26 mouse cellular contexts compared by ENCODE assay signal in genomic region chr9:50522574-50522973, GRCm38 (mm10). TPM values are rescaled to one million over a fixed set of nuclear protein-coding genes. Genes with fewer than 3 reads are reported as not detected.
"Had no signal": no experiment of that assay in that cellular context is flagged by ENCODE, and none has a peak within 500 bp of the region (broad histone marks: within the 10 kb centered on the region; RNA-seq: fewer than 3 reads in every experiment).

No protein-coding gene starts in this region.

- ATAC-seq: inflammation-experienced regulatory T-cells, adult 6 months; intestine, embryonic 16.5 days; liver, postnatal 0 days; midbrain, embryonic 13.5 days had no signal

- H3K4me2 ChIP-seq: limb, embryonic 12.5 days; limb, embryonic 15.5 days; liver, embryonic 11.5 days; lung, embryonic 15.5 days; midbrain, embryonic 13.5 days had no signal

- H3K27ac ChIP-seq: kidney, postnatal 0 days; left cerebral cortex, adult 2 months; limb, embryonic 12.5 days; limb, embryonic 15.5 days; liver, embryonic 14.5 days; lung, embryonic 15.5 days; midbrain, embryonic 13.5 days had no signal

- H3K4me3 ChIP-seq: left cerebral cortex, adult 2 months; limb, embryonic 12.5 days; limb, embryonic 15.5 days; lung, embryonic 15.5 days; midbrain, embryonic 13.5 days had no signal

- DNase-seq: kidney, adult 2 months; kidney, postnatal 36 days; layer of hippocampus, postnatal 36 days; liver, postnatal 0 days; right cerebral cortex, adult 18-20 months; right cerebral cortex, postnatal 25 days; thymus, postnatal 25 days had no signal

- H3K9ac ChIP-seq: limb, embryonic 12.5 days; limb, embryonic 15.5 days; liver, embryonic 14.5 days; liver, postnatal 0 days; lung, embryonic 15.5 days; midbrain, embryonic 13.5 days had no signal

- H3K27me3 ChIP-seq: limb, embryonic 12.5 days; limb, embryonic 15.5 days; lung, embryonic 15.5 days; midbrain, embryonic 13.5 days had no signal

- H3K9me3 ChIP-seq: limb, embryonic 12.5 days; limb, embryonic 15.5 days; lung, embryonic 15.5 days; midbrain, embryonic 13.5 days had no signal

RNA-seq across cellular contexts. Expression of gene Plet1, which starts 28.2 kb away (rescaled TPM):
- total RNA-seq: layer of hippocampus, postnatal 36 days; left cerebral cortex, adult 2 months; left cerebral cortex, postnatal 10 days; left cerebral cortex, postnatal 36 days had no signal
- polyA plus RNA-seq: inflammation-experienced regulatory T-cells, adult 6 months had no signal

RNA-seq across cellular contexts. Expression of gene Tex12, which starts 38.6 kb away (rescaled TPM):
- total RNA-seq: layer of hippocampus, adult 8-10 months; layer of hippocampus, postnatal 10 days; layer of hippocampus, postnatal 36 days; left cerebral cortex, adult 2 months; left cerebral cortex, postnatal 10 days; left cerebral cortex, postnatal 36 days; midbrain, postnatal 0 days had no signal
- polyA plus RNA-seq: inflammation-experienced regulatory T-cells, adult 6 months; intestine, embryonic 16.5 days; kidney, adult 2 months; kidney, embryonic 14.5 days; kidney, postnatal 0 days; limb, embryonic 12.5 days; limb, embryonic 15.5 days; liver, embryonic 11.5 days; liver, embryonic 14.5 days; liver, postnatal 0 days; lung, embryonic 15.5 days; midbrain, postnatal 0 days; neural tube, embryonic 11.5 days; spleen, adult 2 months; thymus, postnatal 0 days had no signal
